ENCODE assay signal across 17 mouse cellular contexts in the genomic region with DNA sequence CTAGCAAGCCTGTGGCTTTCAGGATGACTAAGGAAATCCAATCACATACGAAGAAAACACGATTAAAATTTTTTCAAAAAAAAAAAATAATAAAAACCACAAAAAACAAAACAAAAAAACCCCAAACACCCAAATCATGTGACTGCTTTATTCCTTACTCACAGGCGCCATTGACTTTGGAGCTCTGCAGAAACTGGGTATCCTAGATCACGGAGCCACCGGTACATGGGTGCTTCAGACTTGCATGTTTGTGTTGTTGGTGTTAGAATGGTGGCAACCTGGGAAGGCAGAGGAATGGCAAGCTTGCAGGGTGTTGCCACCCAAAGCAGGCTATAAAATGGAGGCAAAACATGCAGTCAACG.
"Had no signal": no experiment of that assay in that cellular context is flagged by ENCODE, and none has a peak within 500 bp of the region (broad histone marks: within the 10 kb centered on the region; RNA-seq: fewer than 3 reads in every experiment).

No protein-coding gene starts in this region.

- H3K36me3 ChIP-seq: lung, embryonic 15.5 days; midbrain, embryonic 13.5 days; midbrain, embryonic 15.5 days; neural tube, embryonic 13.5 days; neural tube, embryonic 15.5 days had no signal

- H3K9ac ChIP-seq: lung, embryonic 15.5 days; midbrain, embryonic 13.5 days; midbrain, embryonic 15.5 days; neural tube, embryonic 13.5 days; neural tube, embryonic 15.5 days had no signal

- H3K27ac ChIP-seq: lung, embryonic 15.5 days; macrophage; midbrain, embryonic 13.5 days; midbrain, embryonic 15.5 days; neural tube, embryonic 13.5 days; neural tube, embryonic 15.5 days had no signal

- DNase-seq: lung, adult 2 months; retina, postnatal 1 day; right cerebral cortex, adult 18-20 months; right cerebral cortex, postnatal 25 days; right cerebral cortex, postnatal 4 days; spleen, adult 18-20 months; thymus, adult 18-20 months; thymus, postnatal 14 days; thymus, postnatal 36 days had no signal

- H3K4me2 ChIP-seq: lung, embryonic 15.5 days; midbrain, embryonic 11.5 days; midbrain, embryonic 13.5 days; midbrain, embryonic 15.5 days; neural tube, embryonic 13.5 days; neural tube, embryonic 15.5 days had no signal

- H3K9me3 ChIP-seq: lung, embryonic 15.5 days; megakaryocyte, embryonic 14.5 days; midbrain, embryonic 13.5 days; midbrain, embryonic 15.5 days; neural tube, embryonic 13.5 days; neural tube, embryonic 15.5 days had no signal

- H3K4me1 ChIP-seq: lung, embryonic 15.5 days; megakaryocyte, embryonic 14.5 days; midbrain, embryonic 15.5 days had no signal

- H3K27me3 ChIP-seq: lung, embryonic 15.5 days; midbrain, embryonic 13.5 days; midbrain, embryonic 15.5 days; neural tube, embryonic 13.5 days; neural tube, embryonic 15.5 days had no signal

- H3K4me3 ChIP-seq: lung, embryonic 15.5 days; megakaryocyte, embryonic 14.5 days; midbrain, embryonic 13.5 days; midbrain, embryonic 15.5 days; neural tube, embryonic 13.5 days; neural tube, embryonic 15.5 days had no signal
